Mouse (Mus musculus): ENCODE data around the gene Tmem168. TPM values are rescaled to one million over a fixed set of nuclear protein-coding genes. Genes with fewer than 3 reads are reported as not detected.

Gene Tmem168
- polyA plus RNA-seq, 1 experiment from 2014 or later, result 42.0 TPM

- Histone ChIP-seq H3K4me3 (ENCODE audit: low read depth, low read length) (no peak overlapping the region), H3K4me2 (replicated peaks; ENCODE audit: low read depth, low read length) (no peak overlapping the region), H3K27me3 (ENCODE audit: control insufficient read depth, insufficient read depth, low read length) (no peaks in the 10 kb centered on the region), H3K36me3 (ENCODE audit: control insufficient read depth, insufficient read depth, low read length) (no peaks in the 10 kb centered on the region), H3K9ac (replicated peaks; ENCODE audit: low read depth, low read length) (no peak overlapping the region), H3K27ac (ENCODE audit: low read length) (no peak overlapping the region), H3K9me3 (ENCODE audit: control insufficient read depth, low read depth, low read length) (no peaks in the 10 kb centered on the region), H3K4me1 (ENCODE audit: control insufficient read depth, insufficient read depth, low read length) (no peaks in the 10 kb centered on the region)
- ATAC-seq (ENCODE audit: insufficient number of reproducible peaks, insufficient read depth, low FRiP score, low read depth), result no peak
- 88% methylated on average over 2 of the region's 2 CpGs for WGBS
Observed at GRCm38 (mm10) chr6:13619618-13620017, 11.7 kb upstream of the Tmem168 start.

GRCm38 (mm10) chr6:13617110-13617509 lies 9.2 kb upstream of the Tmem168 start:
- Histone ChIP-seq H3K4me3 (ENCODE audit: low read depth, low read length) (no peak overlapping the region), H3K9me3 (ENCODE audit: control insufficient read depth, low read depth, low read length) (no peaks in the 10 kb centered on the region), H3K27me3 (ENCODE audit: control insufficient read depth, insufficient read depth, low read length) (no peaks in the 10 kb centered on the region), H3K36me3 (ENCODE audit: control insufficient read depth, insufficient read depth, low read length) (no peaks in the 10 kb centered on the region), H3K27ac (ENCODE audit: low read length) (no peak overlapping the region), H3K4me1 (ENCODE audit: control insufficient read depth, insufficient read depth, low read length) (no peaks in the 10 kb centered on the region), H3K4me2 (replicated peaks; ENCODE audit: low read depth, low read length) (no peak overlapping the region), H3K9ac (replicated peaks; ENCODE audit: low read depth, low read length) (no peak overlapping the region)
- no peak for ATAC-seq (ENCODE audit: insufficient number of reproducible peaks, insufficient read depth, low FRiP score, low read depth)
- 80% methylated on average over 3 of the region's 3 CpGs for WGBS

- H3K4me2 ChIP-seq (replicated peaks; ENCODE audit: low read depth, low read length), result no peak overlapping the region
- no peaks in the 10 kb centered on the region for H3K27me3 ChIP-seq (ENCODE audit: control insufficient read depth, insufficient read depth, low read length)
- no peak overlapping the region for H3K27ac ChIP-seq (ENCODE audit: low read length)
- no peak overlapping the region for H3K4me3 ChIP-seq (ENCODE audit: low read depth, low read length)
- H3K9me3 ChIP-seq (ENCODE audit: control insufficient read depth, low read depth, low read length), result no peaks in the 10 kb centered on the region
- no peaks in the 10 kb centered on the region for H3K4me1 ChIP-seq (ENCODE audit: control insufficient read depth, insufficient read depth, low read length)
- 81% methylated on average over 3 of the region's 3 CpGs for WGBS
- no peak overlapping the region for H3K9ac ChIP-seq (replicated peaks; ENCODE audit: low read depth, low read length)
- ATAC-seq (ENCODE audit: insufficient number of reproducible peaks, insufficient read depth, low FRiP score, low read depth), result no peak
- no peaks in the 10 kb centered on the region for H3K36me3 ChIP-seq (ENCODE audit: control insufficient read depth, insufficient read depth, low read length)
Observed at GRCm38 (mm10) chr6:13614568-13614967, 6.7 kb upstream of the Tmem168 start.

- 63% methylated on average over 3 of the region's 3 CpGs for WGBS
- no peaks in the 10 kb centered on the region for H3K27me3 ChIP-seq (ENCODE audit: control insufficient read depth, insufficient read depth, low read length)
- no peak overlapping the region for H3K4me3 ChIP-seq (ENCODE audit: low read depth, low read length)
- H3K4me2 ChIP-seq (replicated peaks; ENCODE audit: low read depth, low read length), result no peak overlapping the region
- ATAC-seq (ENCODE audit: insufficient number of reproducible peaks, insufficient read depth, low FRiP score, low read depth), result no peak
- no peak overlapping the region for H3K27ac ChIP-seq (ENCODE audit: low read length)
- H3K9me3 ChIP-seq (ENCODE audit: control insufficient read depth, low read depth, low read length), result no peaks in the 10 kb centered on the region
- H3K9ac ChIP-seq (replicated peaks; ENCODE audit: low read depth, low read length), result no peak overlapping the region
- H3K4me1 ChIP-seq (ENCODE audit: control insufficient read depth, insufficient read depth, low read length), result no peaks in the 10 kb centered on the region
- H3K36me3 ChIP-seq (ENCODE audit: control insufficient read depth, insufficient read depth, low read length), result no peaks in the 10 kb centered on the region
Observed at GRCm38 (mm10) chr6:13613671-13614070, 5.8 kb upstream of the Tmem168 start.

GRCm38 (mm10) chr6:13610869-13611268 lies 3.0 kb upstream of the Tmem168 start:
- no peak overlapping the region for H3K4me3 ChIP-seq (ENCODE audit: low read depth, low read length)
- no peaks in the 10 kb centered on the region for H3K27me3 ChIP-seq (ENCODE audit: control insufficient read depth, insufficient read depth, low read length)
- ATAC-seq (ENCODE audit: insufficient number of reproducible peaks, insufficient read depth, low FRiP score, low read depth), result no peak
- no peak overlapping the region for H3K9ac ChIP-seq (replicated peaks; ENCODE audit: low read depth, low read length)
- H3K36me3 ChIP-seq (ENCODE audit: control insufficient read depth, insufficient read depth, low read length), result no peaks in the 10 kb centered on the region
- H3K27ac ChIP-seq (ENCODE audit: low read length), result no peak overlapping the region
- no peaks in the 10 kb centered on the region for H3K9me3 ChIP-seq (ENCODE audit: control insufficient read depth, low read depth, low read length)
- 91% methylated on average over 2 of the region's 2 CpGs for WGBS
- H3K4me2 ChIP-seq (replicated peaks; ENCODE audit: low read depth, low read length), result no peak overlapping the region
- H3K4me1 ChIP-seq (ENCODE audit: control insufficient read depth, insufficient read depth, low read length), result peaks cover 7% of the 10 kb centered on the region; the same call in 1 of the 2 replicates

GRCm38 (mm10) chr6:13609353-13610140 lies 1.6 kb upstream of the Tmem168 start:
- H3K9ac ChIP-seq (replicated peaks; ENCODE audit: low read depth, low read length), result no peak overlapping the region
- H3K27ac ChIP-seq (ENCODE audit: low read length), result no peak overlapping the region
- peaks cover 7% of the 10 kb centered on the region; the same call in 1 of the 2 replicates for H3K4me1 ChIP-seq (ENCODE audit: control insufficient read depth, insufficient read depth, low read length)
- no peak for ATAC-seq (ENCODE audit: insufficient number of reproducible peaks, insufficient read depth, low FRiP score, low read depth)
- no peaks in the 10 kb centered on the region for H3K27me3 ChIP-seq (ENCODE audit: control insufficient read depth, insufficient read depth, low read length)
- H3K4me2 ChIP-seq (replicated peaks; ENCODE audit: low read depth, low read length), result no peak overlapping the region
- H3K36me3 ChIP-seq (ENCODE audit: control insufficient read depth, insufficient read depth, low read length), result no peaks in the 10 kb centered on the region
- WGBS, result 62% methylated on average over 5 of the region's 5 CpGs
- H3K4me3 ChIP-seq (ENCODE audit: low read depth, low read length), result no peak overlapping the region
- H3K9me3 ChIP-seq (ENCODE audit: control insufficient read depth, low read depth, low read length), result no peaks in the 10 kb centered on the region

- no peaks in the 10 kb centered on the region for H3K9me3 ChIP-seq (ENCODE audit: control insufficient read depth, low read depth, low read length)
- H3K9ac ChIP-seq (replicated peaks; ENCODE audit: low read depth, low read length), result peak overlapping the region; percentile 47
- 6% methylated on average over 15 of the region's 15 CpGs for whole genome bisulfite sequencing
- H3K4me1 ChIP-seq (ENCODE audit: control insufficient read depth, insufficient read depth, low read length), result peaks cover 7% of the 10 kb centered on the region; the same call in 1 of the 2 replicates
- H3K4me2 ChIP-seq (replicated peaks; ENCODE audit: low read depth, low read length), result peak overlapping the region; percentile 59
- peak overlapping the region; percentile 89 for H3K27ac ChIP-seq (ENCODE audit: low read length)
- H3K4me3 ChIP-seq (ENCODE audit: low read depth, low read length), result peak overlapping the region; percentile 62
- peaks cover 7% of the 10 kb centered on the region; the same call in 1 of the 2 replicates for H3K36me3 ChIP-seq (ENCODE audit: control insufficient read depth, insufficient read depth, low read length)
- no peak for ATAC-seq (ENCODE audit: insufficient number of reproducible peaks, insufficient read depth, low FRiP score, low read depth)
- H3K27me3 ChIP-seq (ENCODE audit: control insufficient read depth, insufficient read depth, low read length), result no peaks in the 10 kb centered on the region
Observed at GRCm38 (mm10) chr6:13606921-13607620, 829 bp downstream of the Tmem168 start.

- Histone ChIP-seq H3K27ac (ENCODE audit: low read length) (0 out of 2 replicates have a peak overlapping the region, but pooled peaks have one; percentile 89), H3K36me3 (ENCODE audit: control insufficient read depth, insufficient read depth, low read length) (peaks cover 10% of the 10 kb centered on the region; the same call in 1 of the 2 replicates), H3K4me1 (ENCODE audit: control insufficient read depth, insufficient read depth, low read length) (peaks cover 11% of the 10 kb centered on the region; the same call in 1 of the 2 replicates), H3K4me3 (ENCODE audit: low read depth, low read length) (peak overlapping the region; percentile 62), H3K27me3 (ENCODE audit: control insufficient read depth, insufficient read depth, low read length) (no peaks in the 10 kb centered on the region), H3K9ac (replicated peaks; ENCODE audit: low read depth, low read length) (no peak overlapping the region), H3K4me2 (replicated peaks; ENCODE audit: low read depth, low read length) (peak overlapping the region; percentile 59), H3K9me3 (ENCODE audit: control insufficient read depth, low read depth, low read length) (no peaks in the 10 kb centered on the region)
- WGBS, result 69% methylated on average over 4 of the region's 4 CpGs
- ATAC-seq (ENCODE audit: insufficient number of reproducible peaks, insufficient read depth, low FRiP score, low read depth), result no peak
Observed at GRCm38 (mm10) chr6:13606394-13606793, 1.5 kb downstream of the Tmem168 start.
